Mouse (Mus musculus): ENCODE results near the gene Atp2b1.
"Not testable (repeated sequence)": the region's sequence is repeated elsewhere in the genome, so short reads cannot be mapped to it uniquely, and the experiment has no call there.

The Atp2b1 gene

GRCm38 (mm10) chr10:98962092-98962491, 47.9 kb downstream of the Atp2b1 start:
- DNase-seq (ENCODE audit: low spot score), result no peak

GRCm38 (mm10) chr10:98966407-98967215, 52.4 kb downstream of the Atp2b1 start:
- DNase-seq (ENCODE audit: low spot score), result no peak

- no peak for DNase-seq (ENCODE audit: low spot score)
Observed at GRCm38 (mm10) chr10:98967240-98967891, 53.2 kb downstream of the Atp2b1 start.

- no peak for DNase-seq (ENCODE audit: low spot score)
Observed at GRCm38 (mm10) chr10:98970917-98971316, 56.7 kb downstream of the Atp2b1 start.

GRCm38 (mm10) chr10:98972359-98972758, 58.2 kb downstream of the Atp2b1 start:
- no peak for DNase-seq (ENCODE audit: low spot score)

GRCm38 (mm10) chr10:98972912-98973605, 58.9 kb downstream of the Atp2b1 start:
- no peak for DNase-seq (ENCODE audit: low spot score)

- no peak for DNase-seq (ENCODE audit: low spot score)
Observed at GRCm38 (mm10) chr10:98974645-98975044, 60.4 kb downstream of the Atp2b1 start.

GRCm38 (mm10) chr10:98975611-98976010, 61.4 kb downstream of the Atp2b1 start:
- DNase-seq (ENCODE audit: low spot score), result no peak

GRCm38 (mm10) chr10:98976877-98977494, 62.8 kb downstream of the Atp2b1 start:
- DNase-seq (ENCODE audit: low spot score), result no peak

GRCm38 (mm10) chr10:98978766-98979165, 64.6 kb downstream of the Atp2b1 start:
- no peak for DNase-seq (ENCODE audit: low spot score)

GRCm38 (mm10) chr10:98979296-98979695, 65.1 kb downstream of the Atp2b1 start:
- DNase-seq (ENCODE audit: low spot score), result no peak

GRCm38 (mm10) chr10:98979951-98980350, 65.7 kb downstream of the Atp2b1 start:
- DNase-seq (ENCODE audit: low spot score), result no peak

- no peak for DNase-seq (ENCODE audit: low spot score)
Observed at GRCm38 (mm10) chr10:98991964-98992363, 77.8 kb downstream of the Atp2b1 start.

GRCm38 (mm10) chr10:98993186-98993585, 79.0 kb downstream of the Atp2b1 start:
- DNase-seq (ENCODE audit: low spot score), result no peak

- DNase-seq (ENCODE audit: low spot score), result not testable (repeated sequence)
Observed at GRCm38 (mm10) chr10:98995016-98995747, 81.0 kb downstream of the Atp2b1 start.

GRCm38 (mm10) chr10:99004866-99005265, 90.7 kb downstream of the Atp2b1 start:
- DNase-seq (ENCODE audit: low spot score), result no peak

- no peak for DNase-seq (ENCODE audit: low spot score)
Observed at GRCm38 (mm10) chr10:99011084-99011483, 96.9 kb downstream of the Atp2b1 start.

GRCm38 (mm10) chr10:99012086-99012485, 97.9 kb downstream of the Atp2b1 start:
- no peak for DNase-seq (ENCODE audit: low spot score)

- no peak for DNase-seq (ENCODE audit: low spot score)
Observed at GRCm38 (mm10) chr10:99014737-99015136, 100.5 kb downstream of the Atp2b1 start.

- DNase-seq (ENCODE audit: low spot score), result no peak
Observed at GRCm38 (mm10) chr10:99016996-99017395, 102.8 kb downstream of the Atp2b1 start.

GRCm38 (mm10) chr10:99027462-99027861, 113.3 kb downstream of the Atp2b1 start:
- DNase-seq (ENCODE audit: low spot score), result no peak

GRCm38 (mm10) chr10:99029844-99030243, 115.6 kb downstream of the Atp2b1 start:
- no peak for DNase-seq (ENCODE audit: low spot score)
